Mouse (Mus musculus): Measurements from ENCODE around the gene Mad1l1.

Mad1l1 gene

DNA sequence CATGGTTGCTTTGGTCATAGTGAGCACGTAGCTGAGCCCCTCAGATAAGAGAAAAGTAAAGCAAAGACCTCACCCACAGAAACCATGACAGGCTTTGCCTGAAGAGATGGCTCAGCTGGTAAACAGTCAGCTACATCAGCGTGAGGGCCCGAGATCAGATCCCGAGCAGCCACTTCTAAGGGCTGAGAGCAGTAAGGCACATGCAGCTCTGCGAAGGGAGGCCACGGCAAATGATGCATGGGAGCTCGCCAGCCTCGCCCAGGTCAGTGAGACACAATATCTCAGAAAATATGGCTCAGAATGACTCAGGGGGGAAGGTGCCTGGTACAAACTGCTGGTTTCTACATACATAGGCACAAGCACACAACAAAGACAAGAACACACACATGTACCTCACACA, 143.8 kb downstream of the Mad1l1 start:
- no peak for DNase-seq (ENCODE audit: low spot score in 2 of 2)

DNA sequence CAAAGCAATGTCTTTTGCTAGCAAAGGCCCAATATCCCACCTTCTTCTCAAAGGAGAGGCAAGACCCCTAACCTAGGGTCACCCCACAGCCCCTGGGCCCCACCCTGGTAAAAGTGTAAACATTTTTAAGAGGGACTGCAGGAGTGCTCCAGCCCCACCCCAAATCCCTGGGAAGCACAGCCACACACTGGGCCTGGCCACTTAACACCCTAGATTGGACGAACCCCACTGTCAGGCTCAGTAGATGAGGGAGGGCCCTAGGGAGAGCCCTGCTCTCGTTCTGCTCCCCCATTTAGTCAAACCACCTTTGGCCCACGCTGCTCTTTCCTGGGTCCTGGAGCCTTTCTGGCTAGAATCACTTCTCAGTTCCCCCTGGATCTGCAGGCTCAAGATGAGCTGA, 145.0 kb downstream of the Mad1l1 start:
- DNase-seq (ENCODE audit: low spot score in 2 of 2), result no peak

- no peak for DNase-seq (ENCODE audit: low spot score in 2 of 2)
Observed at GRCm38 (mm10) chr5:140174814-140175490, 146.4 kb downstream of the Mad1l1 start.

DNA sequence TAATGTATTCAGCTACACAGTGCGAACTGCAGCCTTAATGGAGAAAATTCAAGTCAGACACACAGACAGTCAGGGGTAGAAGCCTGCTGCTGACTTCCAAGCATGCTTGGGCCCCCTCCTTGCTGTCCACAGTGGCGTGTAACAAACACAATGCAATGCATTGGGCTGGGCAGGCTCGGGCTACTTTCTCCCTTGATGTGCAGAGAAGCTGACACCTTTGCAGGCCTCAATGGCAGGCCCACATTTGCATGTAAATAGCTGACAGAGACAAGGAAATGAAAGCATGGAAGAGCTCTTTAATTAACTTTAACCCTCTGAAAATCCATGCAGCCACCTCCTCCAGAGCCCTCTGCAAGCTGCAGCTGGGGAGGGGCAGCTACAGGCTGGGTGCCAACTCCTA, 147.3 kb downstream of the Mad1l1 start:
- DNase-seq (ENCODE audit: low spot score in 2 of 2), result no peak

DNA sequence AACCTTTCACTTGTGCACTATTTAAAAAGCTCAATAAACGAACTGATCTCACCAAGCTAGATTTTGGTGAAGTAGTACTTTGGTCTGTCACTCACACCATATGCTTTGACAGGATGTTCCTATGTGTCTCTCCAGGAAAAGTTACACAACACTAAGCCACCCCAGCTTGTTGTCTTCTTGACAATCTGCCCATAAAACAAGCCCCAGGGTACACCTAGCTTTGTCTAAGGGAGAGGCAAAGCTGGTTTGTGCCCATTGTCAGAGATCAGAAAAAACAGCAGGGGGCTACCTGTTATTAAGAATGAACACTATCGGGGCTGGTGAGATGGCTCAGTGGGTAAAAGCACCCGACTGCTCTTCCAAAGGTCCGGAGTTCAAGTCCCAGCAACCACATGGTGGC, 148.2 kb downstream of the Mad1l1 start:
- no peak for DNase-seq (ENCODE audit: low spot score in 2 of 2)

- DNase-seq (ENCODE audit: low spot score in 2 of 2), result no peak
Observed at GRCm38 (mm10) chr5:140171710-140172109, 149.6 kb downstream of the Mad1l1 start.

- DNase-seq (ENCODE audit: low spot score in 2 of 2), result no peak
Observed at GRCm38 (mm10) chr5:140167531-140167930, 153.8 kb downstream of the Mad1l1 start.

DNA sequence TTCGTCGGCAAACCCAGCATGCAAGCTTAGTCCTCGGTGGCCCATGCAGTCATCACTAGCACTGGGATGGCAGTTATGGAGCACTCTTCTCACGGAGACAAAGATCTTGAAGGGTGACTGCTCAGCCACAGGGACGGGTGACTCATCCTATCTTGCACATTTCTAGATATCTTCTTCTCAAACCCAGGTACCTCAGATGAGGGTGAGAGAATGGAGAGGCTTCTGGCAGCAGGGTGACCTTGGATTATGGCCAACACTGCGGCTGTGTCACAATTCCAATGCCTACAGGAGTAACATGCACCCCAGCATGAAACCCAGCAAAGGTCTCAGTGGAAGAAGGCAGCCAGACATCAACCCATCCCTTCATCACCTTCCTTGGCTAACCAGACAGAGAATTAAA, 154.3 kb downstream of the Mad1l1 start:
- DNase-seq (ENCODE audit: low spot score in 2 of 2), result no peak

DNA sequence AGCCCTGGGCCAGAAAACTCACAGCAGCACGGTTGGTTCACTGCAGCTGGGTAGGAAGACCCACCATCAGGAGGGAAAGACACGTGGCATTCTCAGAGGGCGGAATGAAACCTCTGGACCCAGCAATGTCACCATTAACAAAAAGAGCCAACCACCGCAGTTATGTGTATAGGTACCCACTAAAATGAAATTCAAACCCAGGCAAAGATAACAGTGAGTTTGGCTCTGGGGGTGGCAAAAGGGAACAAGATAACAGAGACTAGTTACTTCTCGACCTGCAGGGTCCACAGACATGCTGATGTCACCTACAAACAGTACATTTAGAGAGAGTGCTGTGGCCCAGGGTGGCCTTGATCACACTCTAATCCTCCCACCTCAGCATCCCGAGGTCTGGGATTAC, 157.4 kb downstream of the Mad1l1 start:
- no peak for DNase-seq (ENCODE audit: low spot score in 2 of 2)

- no peak for DNase-seq (ENCODE audit: low spot score in 2 of 2)
Observed at GRCm38 (mm10) chr5:140162071-140162845, 159.1 kb downstream of the Mad1l1 start.

DNA sequence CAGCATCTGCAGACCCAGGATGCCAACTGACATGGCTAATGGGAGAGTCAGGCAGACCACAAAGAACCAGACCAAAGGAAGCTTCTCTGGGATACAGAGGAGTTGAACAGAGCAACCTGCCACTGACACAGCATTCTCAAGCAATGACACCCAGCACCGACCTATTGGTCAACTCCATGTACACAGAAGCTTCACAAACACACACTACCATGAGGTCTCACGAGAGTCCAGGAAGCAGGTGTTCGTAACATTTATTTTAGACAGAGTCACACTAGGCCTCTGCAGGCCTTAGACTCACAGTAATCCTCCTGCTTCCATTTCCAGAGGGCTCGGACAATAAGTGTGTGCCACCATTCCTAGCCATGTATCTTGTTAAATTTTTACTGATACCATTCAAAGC, 162.3 kb downstream of the Mad1l1 start:
- DNase-seq (ENCODE audit: low spot score in 2 of 2), result no peak

DNA sequence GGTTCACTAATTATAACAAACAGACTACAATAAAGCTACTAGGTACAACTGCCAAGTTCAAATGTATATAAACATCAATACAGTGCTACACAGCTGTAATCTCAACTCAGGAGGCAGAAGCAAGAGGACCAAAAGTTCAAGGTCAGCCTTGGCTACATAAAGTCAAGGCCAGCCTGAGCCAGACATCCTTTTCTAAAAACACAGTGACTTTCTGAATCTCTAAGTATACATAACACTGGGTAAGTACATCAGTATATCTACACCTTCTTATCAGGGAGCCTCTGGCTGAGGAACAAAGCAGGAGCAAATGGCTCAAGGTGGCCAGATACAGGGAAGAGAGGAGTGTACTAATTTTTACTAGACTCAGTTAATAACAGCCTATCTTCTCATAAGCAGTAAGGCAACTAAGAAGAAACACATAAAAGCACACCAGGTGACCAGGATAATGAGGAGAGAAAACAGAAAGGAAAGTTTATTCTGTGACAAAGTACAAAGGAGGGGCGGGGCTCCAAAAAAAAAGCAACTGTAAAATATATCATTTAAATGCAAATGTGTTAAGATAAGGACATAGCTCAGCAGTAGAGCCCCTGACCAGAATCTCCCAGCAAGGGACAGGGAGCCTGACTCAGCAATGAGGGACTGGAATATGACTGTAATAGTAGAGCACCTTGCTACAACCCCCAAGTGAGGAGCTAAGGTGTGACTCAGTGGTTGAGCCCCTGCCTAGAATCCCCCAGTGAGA, 163.3 kb downstream of the Mad1l1 start:
- no peak for DNase-seq (ENCODE audit: low spot score in 2 of 2)

DNA sequence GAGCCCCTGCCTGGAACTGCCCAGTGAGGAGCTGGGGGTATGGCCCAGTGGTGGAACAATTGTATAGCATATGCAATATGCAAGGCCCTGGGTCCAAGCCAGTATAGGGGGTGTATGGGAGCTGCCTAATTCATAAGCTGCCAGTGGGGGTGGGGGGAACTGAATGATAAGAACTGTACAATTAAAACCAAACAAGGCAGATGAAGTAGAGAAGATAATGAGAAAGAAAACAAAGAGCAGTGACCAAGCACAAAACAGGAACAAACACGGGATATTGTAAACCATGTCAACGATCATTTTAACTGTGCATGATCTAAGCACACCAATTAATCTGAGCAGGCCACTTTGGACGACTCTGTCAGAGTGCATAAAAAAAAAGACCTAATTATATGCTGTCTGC, 167.2 kb downstream of the Mad1l1 start:
- DNase-seq (ENCODE audit: low spot score in 2 of 2), result no peak

DNA sequence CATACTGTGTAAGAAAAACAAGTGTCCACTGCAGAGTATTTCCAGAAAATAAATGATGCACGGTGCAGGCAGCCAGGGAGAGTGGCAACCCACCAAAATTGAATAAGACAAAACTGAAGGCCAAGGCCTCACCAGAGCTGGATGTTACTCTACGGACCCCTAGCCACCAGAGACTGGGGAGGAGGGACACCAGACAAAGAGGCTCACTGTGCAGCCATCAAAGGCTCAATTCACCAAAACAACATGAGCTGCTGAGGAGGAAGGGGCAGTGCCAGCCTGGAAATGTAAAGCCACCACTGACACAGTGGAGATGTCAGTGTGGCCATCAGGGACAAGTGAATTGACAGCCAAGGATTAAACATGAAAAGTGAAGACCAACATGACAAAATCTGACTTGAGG, 169.5 kb downstream of the Mad1l1 start:
- DNase-seq (ENCODE audit: low spot score in 2 of 2), result no peak

DNA sequence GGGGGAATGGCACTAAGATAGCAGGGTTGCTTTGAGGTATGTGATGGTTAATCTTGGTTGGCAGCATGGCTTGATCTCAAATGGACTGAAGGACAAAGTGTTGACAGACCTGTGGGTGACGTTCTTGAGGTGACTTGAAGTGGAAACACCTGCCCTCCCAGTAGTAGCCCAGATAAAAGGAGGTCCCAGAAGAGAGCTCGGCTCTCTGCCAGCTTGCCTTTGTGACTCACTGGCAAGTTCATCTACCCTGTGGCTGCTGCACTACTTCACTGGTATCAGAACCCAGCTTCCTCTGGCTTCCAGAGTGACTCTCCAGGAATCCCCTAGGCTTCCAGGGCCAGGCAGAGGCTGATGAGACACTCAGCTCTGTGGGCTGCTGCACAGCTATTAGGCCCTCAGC, 170.2 kb downstream of the Mad1l1 start:
- DNase-seq (ENCODE audit: low spot score in 2 of 2), result no peak

DNA sequence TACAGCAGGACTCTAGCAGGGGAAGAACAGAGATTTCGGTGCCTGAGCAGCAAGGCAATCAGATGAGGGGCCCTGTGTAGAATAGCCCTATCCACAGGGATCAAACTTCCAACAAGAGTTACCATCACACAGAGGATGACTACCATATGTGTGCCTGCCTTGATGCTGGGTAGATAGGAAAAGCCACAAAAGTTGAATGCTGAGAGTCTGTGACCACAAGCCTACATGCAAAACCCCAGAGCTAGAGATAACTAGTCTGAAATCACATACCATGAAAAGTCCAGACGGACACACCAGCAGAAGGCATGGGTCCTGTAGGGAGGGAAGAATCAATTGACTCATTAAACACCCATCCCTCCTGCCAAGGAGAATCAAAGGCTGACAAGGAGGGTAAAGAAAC, 170.7 kb downstream of the Mad1l1 start:
- no peak for DNase-seq (ENCODE audit: low spot score in 2 of 2)

- DNase-seq (ENCODE audit: low spot score in 2 of 2), result no peak
Observed at GRCm38 (mm10) chr5:140150136-140150535, 171.2 kb downstream of the Mad1l1 start.

DNA sequence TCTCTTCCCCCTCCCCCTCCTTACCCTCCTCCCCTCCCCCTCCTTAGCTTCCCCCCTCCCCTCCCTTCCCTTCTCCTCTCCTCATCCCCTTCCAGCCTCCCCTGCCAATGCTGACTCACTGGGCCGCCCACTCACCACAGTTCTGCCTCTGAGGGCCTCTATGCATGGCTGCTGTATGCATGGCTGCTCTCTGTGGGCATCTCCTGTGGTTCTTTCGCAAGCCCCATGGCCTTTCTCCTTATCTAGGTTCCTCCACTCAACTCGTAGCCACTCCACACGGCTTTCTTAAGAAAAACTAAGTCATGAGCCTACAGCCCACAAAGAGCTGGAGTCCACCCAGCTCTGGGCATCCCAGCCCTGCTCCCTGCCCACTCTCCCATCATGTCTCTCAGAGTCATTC, 172.1 kb downstream of the Mad1l1 start:
- no peak for DNase-seq (ENCODE audit: low spot score in 2 of 2)

GRCm38 (mm10) chr5:140143541-140143940, 177.8 kb downstream of the Mad1l1 start:
- no peak for DNase-seq (ENCODE audit: low spot score in 2 of 2)

DNA sequence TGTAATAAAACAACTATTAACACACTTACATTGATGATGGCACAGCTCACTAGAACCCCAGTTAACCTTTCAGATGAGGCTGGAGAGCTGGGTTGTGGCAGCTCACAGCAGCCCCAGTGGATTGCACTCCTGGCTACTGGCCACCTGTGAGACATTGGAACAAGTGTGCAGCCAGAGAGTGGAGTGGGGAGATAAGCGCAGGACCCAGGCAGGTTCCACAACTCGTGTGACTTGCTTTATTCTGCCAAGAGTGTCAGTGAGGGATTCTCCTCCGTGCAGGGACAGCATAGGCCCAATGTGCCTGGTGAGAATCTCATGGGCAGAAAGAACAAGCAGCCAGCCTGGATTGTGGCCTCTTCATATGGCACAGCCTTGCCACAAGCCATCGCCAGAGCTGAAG, 180.0 kb downstream of the Mad1l1 start:
- DNase-seq (ENCODE audit: low spot score in 2 of 2), result no peak

GRCm38 (mm10) chr5:140140214-140140613, 181.1 kb downstream of the Mad1l1 start:
- no peak for DNase-seq (ENCODE audit: low spot score in 2 of 2)

DNA sequence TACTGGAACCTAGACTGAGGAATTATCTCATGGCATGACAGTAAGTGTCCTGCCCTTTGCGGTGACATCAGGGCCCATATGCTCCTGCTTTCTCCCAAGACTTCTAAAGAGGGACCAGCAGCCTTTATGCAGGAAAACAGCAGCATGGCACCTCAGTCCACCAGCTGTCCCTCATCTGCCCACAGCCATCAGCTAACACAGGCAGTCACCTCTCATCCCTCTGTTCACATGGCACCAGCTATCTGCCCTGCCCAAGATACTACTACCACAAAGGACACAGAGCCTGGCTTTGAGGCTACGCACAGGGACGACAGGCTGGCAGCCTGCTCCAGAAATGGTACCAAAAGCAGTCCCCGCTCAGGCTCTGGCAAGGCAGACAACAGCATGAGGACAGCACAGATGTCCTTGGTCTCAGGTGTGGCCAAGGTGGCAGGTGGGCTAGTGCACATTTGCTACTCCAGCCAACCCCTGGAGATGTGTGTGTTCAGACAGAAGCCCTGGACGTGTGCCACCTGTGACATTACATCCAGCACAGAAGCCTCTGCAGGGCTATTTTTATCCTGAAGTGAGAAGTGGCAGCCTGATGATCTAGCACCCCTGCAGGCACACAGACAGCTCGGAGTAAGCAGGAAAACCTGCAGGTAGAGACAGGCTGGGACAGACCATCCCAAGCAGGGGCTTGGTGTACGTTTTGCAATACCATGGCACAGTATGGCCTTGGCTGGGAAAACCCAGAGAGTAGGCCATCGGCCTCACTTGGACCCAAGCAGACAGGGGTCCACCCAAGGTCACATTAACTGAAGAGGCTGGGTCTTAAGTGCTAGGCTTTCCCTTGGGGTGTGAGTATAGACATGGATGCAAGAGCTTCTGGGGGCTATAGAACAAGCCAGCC, 185.4 kb downstream of the Mad1l1 start:
- no peak for DNase-seq (ENCODE audit: low spot score in 2 of 2)

All from urinary bladder, postnatal 4 days (tissue).